Mouse (Mus musculus): Measurements from ENCODE around the gene Tgif2.
A peak's percentile ranks its signal among the peaks of the same experiment; 100 is the strongest.
"Not testable (repeated sequence)": the region's sequence is repeated elsewhere in the genome, so short reads cannot be mapped to it uniquely, and the experiment has no call there.

Tgif2 gene

DNA sequence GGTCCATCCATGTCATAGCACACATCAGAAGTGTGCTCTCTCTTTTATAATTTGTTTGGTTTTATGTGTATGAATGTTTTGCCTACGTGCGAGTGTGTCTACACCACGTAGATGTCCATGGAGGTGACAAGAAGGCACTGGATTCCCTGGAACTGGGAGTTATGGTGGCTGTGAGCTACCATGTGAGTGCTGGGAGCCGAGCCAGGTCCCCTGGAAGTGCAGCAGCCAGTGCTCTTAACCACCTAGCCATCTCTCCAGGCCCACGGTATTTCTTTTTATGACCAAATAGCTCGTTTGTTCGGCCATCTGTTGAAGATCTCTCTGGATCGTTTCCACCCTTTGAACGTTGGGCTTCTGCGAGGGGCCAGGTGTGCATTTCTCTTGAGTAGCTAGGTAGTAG lies 3.5 kb downstream of the Tgif2 start:
- DNase-seq (ENCODE audit: low read depth), result no peak

DNA sequence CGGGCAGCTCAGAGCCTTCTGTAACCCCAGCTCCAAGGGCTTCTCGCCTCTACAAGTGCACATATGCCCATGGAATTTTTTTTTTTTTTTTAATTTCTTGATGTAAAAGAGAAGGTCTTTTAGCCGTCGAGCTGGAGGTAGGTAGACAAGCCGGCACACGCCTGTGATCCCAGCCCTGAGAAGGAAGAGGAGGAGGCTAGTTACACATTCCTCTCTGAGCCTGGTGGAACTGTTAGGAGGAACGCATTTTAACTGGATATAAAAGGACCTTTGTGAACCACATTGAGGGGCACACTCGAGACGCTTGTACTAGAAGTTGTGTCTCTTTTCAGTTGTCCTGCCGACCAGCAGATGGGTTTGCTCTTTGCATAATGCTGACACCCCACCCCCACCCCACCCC lies 4.9 kb downstream of the Tgif2 start:
- DNase-seq (ENCODE audit: low read depth), result no peak

DNA sequence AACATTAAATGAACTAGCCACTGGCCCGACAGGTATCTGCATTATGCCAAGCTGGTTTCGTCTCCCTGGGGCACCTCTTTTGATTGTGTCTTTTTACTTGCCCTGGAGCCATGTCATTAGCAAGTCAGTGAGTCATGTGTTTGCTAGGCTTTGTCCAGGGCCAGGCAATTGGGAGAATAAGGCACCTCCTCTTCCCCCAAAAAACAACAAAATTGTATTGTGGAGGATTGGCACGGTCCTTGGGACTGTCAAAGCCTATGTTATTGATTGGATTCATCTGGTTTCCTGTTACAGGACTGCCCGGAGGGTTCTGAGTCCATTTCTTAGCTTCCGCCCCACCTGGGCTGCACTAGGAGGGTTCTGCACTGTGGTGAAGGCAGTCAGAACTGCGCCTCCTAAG lies 7.8 kb downstream of the Tgif2 start:
- DNase-seq (ENCODE audit: low read depth), result no peak

DNA sequence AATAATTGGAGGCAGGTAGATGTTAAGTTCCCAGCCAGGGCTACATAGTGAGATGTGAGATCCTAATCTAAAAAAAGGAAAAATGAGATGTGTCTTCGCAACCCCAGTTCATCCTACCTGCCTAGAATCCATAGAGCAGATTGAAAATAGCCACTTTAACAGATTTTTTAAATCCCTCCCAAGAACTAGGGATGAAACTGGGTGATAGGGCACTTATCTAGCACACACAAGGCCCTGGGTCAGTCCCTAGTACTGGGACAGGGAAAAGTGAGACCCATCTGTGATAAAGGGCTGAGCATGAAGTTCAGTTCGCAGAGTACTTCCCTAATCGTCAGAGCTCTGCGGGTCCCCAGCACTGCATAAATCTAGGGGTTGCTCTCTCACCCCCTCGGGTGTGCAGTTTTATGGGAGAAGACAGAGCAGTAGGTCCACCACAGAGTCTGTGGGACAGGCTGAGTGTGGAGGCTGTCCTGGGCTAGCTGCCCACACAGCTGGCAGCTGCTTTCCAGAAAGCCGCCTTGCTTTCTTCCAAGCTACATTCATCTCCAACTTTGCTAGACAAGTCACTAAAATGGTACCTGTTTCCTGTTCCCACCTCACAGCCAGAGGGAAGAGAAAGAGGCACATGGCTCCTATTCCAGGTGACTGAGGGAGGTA lies 8.8 kb downstream of the Tgif2 start:
- DNase-seq (ENCODE audit: low read depth), result no peak

DNA sequence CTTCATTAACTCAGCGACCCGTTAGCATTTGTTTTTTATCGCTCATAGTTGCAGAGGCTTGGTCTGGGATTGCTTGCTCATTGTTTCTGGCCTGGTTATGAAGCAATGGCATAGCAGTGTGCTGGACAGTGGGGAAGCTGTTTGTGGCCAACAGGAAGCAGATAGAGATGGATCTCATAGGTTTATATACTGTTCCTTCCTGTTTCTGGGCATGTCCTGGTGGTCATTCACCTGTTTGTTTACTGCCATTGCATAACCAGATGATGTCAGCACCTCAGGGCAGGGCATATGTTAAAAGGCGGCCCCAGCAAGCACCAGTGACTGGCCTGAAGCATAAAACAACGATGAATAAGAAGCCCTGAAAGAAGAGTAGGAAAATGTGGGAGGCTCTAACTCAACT lies 10.7 kb downstream of the Tgif2 start:
- DNase-seq (ENCODE audit: low read depth), result no peak

DNA sequence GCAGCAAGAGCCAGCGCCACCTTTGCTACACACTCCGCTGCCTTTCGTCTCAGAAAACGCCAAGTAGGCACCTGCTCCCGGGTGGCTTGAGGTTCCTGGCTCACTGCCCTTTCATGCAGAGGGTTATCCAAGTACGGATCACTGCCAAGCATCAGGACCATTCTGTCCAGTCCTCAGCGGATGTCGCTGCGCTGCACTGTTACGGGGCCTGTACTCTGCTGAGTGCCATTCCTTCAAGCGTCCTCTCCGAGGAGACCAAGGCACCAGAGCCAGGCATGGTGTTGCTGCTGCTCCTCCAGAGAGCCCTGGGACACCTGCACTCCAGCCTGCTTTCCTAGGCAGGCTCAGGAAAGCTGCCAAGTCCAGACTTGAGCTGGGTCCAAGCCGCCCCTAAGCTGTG lies 13.8 kb downstream of the Tgif2 start:
- DNase-seq (ENCODE audit: low read depth), result not testable (repeated sequence)

DNA sequence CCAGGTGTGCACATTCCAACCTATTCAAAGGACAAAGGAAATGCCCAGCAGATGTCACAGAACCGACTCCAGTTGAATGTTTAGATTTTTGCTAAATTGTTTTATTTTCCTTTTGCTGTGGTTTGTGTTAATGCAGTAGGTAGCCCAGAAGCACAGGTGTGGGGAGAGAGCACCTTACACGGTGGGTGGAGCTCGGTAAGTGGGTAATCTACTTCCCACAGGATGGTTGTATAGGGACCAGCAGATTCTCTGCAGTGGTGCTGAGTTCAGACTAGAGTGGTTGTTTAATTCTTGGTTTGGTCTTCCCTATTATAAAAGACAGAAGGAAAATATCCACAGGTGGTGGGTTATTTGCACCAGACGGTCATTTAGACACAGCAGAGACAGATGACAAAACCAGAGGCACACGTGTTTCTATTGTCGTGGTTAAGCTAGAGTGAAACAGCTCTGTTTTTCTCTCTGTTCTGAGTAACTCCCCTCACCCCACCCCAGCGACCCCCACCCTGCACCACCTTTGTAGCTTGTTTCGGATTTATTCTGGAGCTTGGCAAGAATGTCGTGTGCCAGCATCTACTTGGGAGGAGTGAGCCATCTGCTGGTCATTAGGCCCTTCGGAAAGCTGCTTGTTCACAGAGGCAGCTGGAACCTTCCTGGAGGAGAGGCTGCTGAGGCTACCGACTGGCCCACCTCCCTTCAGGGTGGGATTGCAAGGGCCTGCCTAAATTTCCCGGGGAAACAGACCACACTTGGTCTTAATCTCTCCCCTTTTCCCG lies 14.4 kb downstream of the Tgif2 start:
- not testable (repeated sequence) for DNase-seq (ENCODE audit: low read depth)

DNA sequence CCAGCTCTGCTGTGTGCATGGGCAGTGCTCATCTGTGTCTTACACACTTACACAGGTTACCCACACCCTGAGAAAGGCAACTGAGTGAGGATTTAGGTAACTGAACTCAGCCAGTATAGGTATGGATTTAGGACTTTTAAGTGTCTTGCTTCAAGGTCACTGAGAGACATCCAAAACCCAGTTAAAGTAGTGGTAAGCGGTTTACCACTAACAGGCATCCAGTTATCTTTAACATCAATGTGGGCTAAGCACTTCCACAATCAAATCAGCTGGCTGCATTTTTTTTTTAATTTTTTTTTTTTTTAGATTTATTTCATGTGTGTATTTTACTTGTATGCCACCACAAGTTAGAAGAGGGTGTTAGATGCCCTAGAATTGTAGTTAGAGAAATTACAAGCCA lies 16.5 kb downstream of the Tgif2 start:
- peak; percentile 55 for DNase-seq (ENCODE audit: low read depth)

DNA sequence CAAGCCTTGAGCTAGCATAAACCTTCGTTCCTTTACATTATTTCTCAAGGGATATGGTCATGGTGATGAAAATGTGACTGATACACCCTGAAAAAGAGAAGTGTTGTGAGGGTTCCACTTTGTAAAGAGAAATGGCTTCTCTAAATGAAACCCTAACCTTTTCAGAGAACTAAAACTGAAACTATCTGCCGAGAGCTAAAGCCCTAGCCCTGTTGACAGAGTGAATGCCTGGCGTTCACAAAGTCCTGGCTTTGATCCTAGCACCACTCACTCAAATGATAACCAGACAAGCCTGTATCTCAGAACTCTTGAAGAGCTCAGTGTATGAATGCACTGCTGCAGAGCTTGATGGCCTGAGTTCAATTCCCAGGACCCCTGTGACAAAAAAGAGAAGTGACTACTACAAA lies 17.6 kb downstream of the Tgif2 start:
- peak; percentile 67 for DNase-seq (ENCODE audit: low read depth)

DNA sequence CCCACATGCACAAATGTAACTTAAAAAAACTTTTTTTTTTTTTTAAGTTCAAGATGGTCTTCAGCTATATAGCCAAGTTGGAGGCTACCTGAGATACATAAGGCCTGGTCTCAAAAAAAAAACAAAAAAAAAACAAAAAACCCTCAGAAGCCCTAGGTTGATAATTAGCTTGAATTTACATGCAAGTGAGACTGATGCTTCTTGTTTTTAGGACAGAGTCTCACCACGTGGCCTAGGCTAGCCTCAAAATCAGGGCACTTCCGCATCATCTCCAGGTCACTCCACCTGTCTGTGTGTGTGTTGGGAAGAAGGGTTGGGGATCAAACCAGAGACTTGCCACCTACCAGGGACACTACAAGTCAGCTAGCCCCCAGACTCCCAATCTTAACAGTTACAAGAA lies 18.0 kb downstream of the Tgif2 start, which contains the start of gene 4930518I15Rik:
4930518I15Rik (minus strand) TSS at position 112 of the 400 bp plus-strand sequence.
- no peak for DNase-seq (ENCODE audit: low read depth)

DNA sequence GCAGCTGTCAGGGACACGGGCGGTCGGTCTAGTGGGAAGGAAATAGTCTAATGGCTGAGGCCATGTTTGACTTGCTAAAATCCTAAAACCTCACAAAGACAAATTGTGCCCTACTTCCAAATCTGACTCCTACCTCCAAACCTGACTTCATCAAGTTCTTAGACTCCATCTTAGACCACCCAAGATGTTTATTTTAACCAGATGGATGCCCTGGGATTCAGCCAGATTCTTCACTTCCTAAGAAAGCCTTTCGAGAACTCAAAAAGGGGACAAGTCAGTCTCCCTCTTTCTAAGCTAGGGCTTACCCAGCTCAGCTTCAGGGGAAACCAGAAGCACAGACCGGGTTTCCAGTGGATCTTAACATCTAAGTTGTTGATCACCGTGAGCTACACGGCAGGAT lies 18.9 kb downstream of the Tgif2 start:
- DNase-seq (ENCODE audit: low read depth), result no peak

DNA sequence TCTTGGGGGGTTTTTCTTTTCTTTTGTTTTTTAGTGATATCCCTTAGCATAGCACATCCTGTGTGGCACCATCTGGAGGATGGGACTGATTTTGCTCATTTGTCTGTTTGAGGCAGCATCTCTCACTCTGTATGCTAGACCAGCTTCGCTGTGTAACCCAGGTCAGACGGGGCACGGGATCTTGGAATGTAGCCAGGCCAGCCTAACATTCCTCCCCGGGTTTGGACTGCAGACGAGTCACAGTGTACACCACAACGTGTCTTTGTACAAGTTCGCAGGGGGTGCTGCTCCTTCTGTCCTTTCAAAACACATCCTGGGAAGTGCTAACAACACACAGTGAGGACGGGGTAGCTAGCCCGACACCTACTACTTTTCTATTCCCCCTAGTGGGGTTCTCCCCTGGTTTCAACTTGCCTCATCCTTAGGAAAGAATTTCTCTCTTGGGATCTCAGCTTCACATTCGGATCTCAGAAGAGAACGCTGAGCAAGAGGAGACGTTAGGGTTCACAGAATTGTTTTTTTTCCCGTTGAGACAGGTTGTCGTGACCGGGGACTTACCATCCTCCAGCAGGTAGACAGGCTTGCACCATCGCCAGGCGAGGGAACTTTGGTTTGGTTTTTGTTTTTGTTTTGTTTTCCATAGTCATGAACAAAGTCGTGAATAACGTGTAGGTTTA lies 22.4 kb downstream of the Tgif2 start:
- peak; percentile 73 for DNase-seq (ENCODE audit: low read depth)

DNA sequence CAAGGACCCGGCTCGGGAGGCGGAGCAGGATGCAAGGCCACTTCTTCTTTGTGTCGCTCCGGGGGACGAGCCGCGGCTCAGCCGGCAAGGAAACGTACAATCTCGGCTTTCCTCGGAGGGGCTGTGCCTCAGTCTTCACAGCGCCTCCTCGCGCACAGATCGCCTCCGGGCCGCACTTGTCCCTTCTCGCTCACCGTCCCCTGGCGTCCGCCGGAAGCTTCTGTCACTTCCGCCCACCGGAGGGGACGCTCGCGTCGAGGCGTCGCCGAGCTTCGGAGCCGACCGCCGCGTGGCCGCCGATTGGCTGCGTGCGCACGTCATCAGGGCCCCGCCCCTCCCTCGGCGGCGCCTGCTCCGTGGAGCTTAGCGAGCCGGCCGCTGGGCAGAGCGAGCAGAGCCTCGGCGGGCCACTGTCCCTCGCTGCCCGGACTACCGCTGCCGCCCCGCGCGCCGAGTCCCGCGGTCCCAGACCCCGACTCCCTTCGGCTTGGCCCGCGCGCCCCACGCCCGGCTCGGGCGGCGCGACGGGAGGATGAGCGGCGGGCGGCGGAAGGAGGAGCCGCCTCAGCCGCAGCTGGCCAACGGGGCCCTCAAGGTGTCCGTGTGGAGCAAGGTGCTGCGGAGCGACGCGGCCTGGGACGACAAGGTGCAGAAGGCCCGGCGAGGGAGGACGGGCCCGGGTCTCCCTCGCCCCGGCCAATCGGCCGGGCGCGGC lies 23.1 kb downstream of the Tgif2 start, which contains the start of gene Rab5if:
Rab5if (plus strand) TSS at position 357 of the 715 bp plus-strand sequence.
- peak; percentile 98 for DNase-seq (ENCODE audit: low read depth)

DNA sequence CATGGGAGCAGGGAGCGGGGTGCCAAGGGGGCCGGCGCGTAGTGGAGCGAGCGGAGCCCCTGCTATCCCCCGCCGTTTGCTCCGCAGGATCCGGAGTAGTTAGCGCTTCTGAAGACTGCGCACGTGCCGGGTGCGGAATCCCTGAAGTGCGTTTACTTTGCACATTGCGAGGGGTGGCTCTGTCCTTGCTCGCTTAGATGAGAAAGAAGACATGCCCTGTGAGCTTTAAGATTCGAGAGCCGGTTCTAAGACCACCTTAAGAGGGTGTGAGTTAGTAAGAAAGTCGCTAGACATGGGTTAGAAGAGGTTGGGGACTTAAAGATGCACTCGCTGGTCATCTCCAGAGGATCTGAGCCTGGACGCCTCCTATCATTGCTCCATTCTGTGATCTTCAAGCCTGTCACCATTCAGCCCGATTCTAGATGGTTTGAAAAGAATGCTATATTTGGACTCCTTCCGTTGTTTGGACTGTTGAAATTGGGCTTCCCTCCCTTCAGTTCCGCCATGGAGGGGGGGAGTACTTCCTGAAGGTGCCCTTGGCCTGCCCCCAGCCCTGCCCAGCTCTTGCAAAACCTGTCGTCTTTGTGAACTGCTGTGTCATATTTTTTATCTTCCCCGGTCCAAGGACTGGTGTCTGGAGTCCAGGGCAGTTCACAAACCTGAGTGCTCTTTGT lies 23.8 kb downstream of the Tgif2 start:
- peak; percentile 80 for DNase-seq (ENCODE audit: low read depth)

DNA sequence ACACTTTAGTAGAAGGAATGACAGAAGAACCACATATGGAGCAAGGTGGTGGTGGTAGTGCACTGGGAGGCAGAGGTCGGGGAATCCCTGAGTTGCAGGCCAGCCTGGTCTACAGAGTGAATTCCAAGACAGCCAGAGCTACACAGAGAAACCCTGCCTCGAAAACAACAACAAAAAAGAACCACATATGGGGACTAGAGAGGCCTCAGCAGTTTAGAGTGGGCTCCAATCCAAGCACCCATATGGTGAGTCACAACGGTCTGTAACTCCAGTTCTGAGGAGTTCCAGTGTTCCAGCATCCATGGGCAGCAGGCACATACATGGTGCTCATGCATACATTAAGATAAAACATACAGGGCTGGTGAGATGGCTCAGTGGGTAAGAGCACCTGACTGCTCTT lies 24.7 kb downstream of the Tgif2 start:
- no peak for DNase-seq (ENCODE audit: low read depth)

DNA sequence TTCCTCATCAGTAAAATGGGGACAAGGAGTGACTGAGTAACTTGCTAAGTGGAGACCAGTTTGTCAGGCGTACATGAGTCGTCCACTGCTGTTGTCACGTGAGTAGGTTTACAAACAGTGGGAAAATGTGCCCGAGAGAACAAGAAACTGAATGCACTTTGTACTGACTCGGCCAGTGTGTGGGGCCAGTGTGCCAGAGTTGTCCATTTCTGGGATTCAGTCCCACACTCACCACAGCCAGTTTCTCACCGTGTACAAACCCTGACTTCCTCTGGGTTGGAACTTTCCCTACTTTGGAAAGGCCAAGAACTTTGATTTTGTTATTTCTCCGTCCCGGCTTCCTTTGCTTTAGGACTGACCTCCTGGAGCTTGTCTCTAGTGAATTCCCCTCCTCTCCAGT lies 29.2 kb downstream of the Tgif2 start:
- no peak for DNase-seq (ENCODE audit: low read depth)

DNA sequence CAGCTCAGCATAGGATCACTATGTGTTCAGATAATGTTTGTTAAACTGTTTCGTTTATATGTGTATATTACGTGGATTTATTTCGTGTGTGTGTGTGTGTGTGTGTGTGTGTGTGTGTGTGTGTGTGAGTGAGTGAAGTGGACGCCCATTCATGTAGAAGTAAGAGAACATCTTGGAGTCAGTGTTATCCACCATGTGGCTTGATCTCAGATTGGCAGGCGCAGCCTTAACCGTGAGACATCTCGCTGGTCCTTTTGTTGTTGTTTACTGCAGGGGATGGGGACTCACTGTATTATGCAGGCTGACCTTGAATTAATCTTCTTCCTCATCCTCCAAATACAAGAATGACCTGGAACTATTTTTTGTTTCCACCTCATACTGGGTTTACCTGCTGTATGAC lies 29.7 kb downstream of the Tgif2 start:
- DNase-seq (ENCODE audit: low read depth), result no peak

DNA sequence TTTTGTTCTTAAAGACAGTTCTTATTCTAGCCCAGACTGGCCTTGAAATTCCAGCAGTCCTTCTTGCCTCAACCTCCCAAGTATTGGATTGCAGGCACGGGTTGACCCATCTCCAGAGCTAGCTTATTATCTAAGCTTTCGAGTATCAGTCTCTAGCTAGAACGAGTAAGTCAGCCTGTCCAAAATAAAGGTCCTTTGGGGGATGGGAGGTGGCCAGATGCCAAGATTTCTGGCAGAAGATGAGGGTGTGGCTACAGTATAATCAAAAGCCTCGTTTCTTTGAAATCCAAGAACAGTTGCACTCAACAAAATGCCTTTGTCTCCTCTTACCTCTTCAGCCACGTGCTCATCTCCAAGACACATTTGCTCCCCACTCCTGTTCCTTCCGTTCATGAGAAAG lies 30.7 kb downstream of the Tgif2 start:
- no peak for DNase-seq (ENCODE audit: low read depth)

DNA sequence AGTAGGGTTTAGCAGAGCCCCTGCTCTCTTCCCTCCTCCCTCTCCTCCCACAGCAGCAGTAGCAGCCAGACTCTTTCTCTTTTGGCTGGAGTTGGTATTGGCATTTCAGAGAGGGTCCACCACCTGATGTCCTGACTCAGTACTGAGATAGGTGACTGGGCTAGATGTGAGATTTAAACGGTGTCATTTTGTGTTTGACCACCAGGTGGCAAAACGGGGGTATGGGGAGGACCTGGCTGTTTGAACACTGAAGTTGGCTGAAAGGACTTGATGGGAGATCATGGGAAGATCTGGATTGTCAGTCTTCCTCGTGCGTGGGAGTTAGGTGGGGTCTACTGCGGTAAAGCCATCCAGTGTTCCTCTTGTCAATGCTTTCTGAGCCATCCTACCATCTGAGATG lies 33.8 kb downstream of the Tgif2 start:
- DNase-seq (ENCODE audit: low read depth), result peak; percentile 91

DNA sequence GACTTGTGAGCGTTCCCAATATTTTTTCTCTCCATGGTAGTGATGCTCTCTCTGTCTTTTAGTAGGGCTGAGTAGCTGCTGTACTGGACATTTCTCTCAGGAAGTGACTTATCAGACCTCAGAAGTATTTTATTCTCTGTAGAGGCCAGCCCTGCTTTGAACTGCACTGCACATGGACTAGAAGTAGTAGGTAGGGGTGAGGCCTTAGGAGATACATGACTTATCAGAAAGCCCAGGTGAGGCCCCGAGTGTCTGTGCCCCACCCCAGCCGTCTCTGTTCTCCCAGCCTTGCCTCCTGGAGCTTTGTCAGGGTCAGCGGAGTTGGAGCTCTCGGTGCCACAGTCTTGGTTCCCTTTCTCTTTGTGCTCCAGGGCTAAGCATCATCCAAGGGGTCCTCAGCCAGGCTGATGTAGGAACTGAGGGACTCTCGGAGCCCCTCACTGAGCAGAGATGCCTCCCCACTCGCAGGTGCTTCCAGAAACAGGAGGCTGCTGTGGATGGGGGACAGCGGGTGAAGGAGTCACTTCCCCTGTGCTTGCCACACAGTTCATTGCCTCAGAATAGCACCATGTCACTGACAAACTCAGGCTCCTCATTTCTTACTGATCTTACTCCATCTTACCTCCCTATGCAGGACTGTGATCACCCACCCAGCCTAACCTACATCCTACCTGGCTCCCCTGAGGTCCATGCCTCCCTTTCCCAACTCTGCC lies 34.4 kb downstream of the Tgif2 start:
- DNase-seq (ENCODE audit: low read depth), result no peak

Measured in induced T-regulatory cell, adult 2 months (primary cell).